Mouse (Mus musculus) midbrain, embryonic 11.5 days (tissue): ENCODE measurements around the gene 4931428L18Rik. TPM values are rescaled to one million over a fixed set of nuclear protein-coding genes. Genes with fewer than 3 reads are reported as not detected.

Source experiments
- ATAC-seq: fragments of 200-750 bp; cut with Nextera tagmentation; 2 replicates; pipeline ENCODE4 v1.8.0; 2017; ENCODE audit warnings: moderate TSS enrichment, moderate library complexity; ENCODE audit not compliant: low FRiP score
- DNase-seq: peaks from one replicate; pipeline ENCODE4 v3.0.0; 2015; ENCODE audit warnings: low spot score; ENCODE audit errors: missing footprints
- H3K27ac ChIP-seq: fragments of 300-500 bp; sonication (generic); 2 replicates; pipeline ENCODE4 v1.5.1; 2014; ENCODE audit warnings: low read depth, low read length
- H3K27me3 ChIP-seq: fragments of 300-500 bp; sonication (generic); 2 replicates; pipeline ENCODE4 v1.6.1; 2014; ENCODE audit warnings: mild to moderate bottlenecking, low read length, moderate library complexity, mixed read lengths; ENCODE audit not compliant: control insufficient read depth, insufficient read depth
- H3K36me3 ChIP-seq: fragments of 300-500 bp; sonication (generic); 2 replicates; pipeline ENCODE4 v1.6.1; 2014; ENCODE audit warnings: mild to moderate bottlenecking, low read length, moderate library complexity, mixed read lengths; ENCODE audit not compliant: control insufficient read depth, insufficient read depth
- H3K4me1 ChIP-seq: fragments of 300-500 bp; sonication (generic); 2 replicates; pipeline ENCODE4 v1.6.1; 2014; ENCODE audit warnings: low read length; ENCODE audit not compliant: control insufficient read depth, insufficient read depth
- H3K4me2 ChIP-seq: fragments of 300-500 bp; sonication (generic); 2 replicates; pipeline ENCODE4 v1.6.1; 2014; ENCODE audit warnings: mild to moderate bottlenecking, moderate library complexity
- H3K4me3 ChIP-seq: fragments of 300-500 bp; sonication (generic); 2 replicates; pipeline ENCODE4 v1.5.1; 2014; ENCODE audit warnings: low read depth, low read length
- H3K9ac ChIP-seq: fragments of 300-500 bp; sonication (generic); 2 replicates; pipeline ENCODE4 v1.6.1; 2014; ENCODE audit warnings: low read length
- H3K9me3 ChIP-seq: fragments of 300-500 bp; sonication (generic); 2 replicates; pipeline ENCODE4 v1.6.1; 2016; ENCODE audit warnings: low read length; ENCODE audit not compliant: control insufficient read depth
- WGBS: fragments of 180-500 bp; shearing (Covaris S2); extraction: QIAGEN DNeasy Blood & Tissue Kit; methylation state at CpG from one replicate; pipeline ENCODE4 v1.1.7; 2014; 5-methylcytosine and 5-hydroxymethylcytosine counted together
- polyA plus RNA-seq: library from polyadenylated mRNA; unstranded; fragments of >200 nt; fragmentation: Nextera tagmentation; extraction: Ambion mirVana; gene quantifications from 2 replicates; pipeline ENCODE4 v1.2.1, GENCODE M21; 2014

Gene 4931428L18Rik
- polyA plus RNA-seq, 1 experiment from 2014 or later: not detected

DNA sequence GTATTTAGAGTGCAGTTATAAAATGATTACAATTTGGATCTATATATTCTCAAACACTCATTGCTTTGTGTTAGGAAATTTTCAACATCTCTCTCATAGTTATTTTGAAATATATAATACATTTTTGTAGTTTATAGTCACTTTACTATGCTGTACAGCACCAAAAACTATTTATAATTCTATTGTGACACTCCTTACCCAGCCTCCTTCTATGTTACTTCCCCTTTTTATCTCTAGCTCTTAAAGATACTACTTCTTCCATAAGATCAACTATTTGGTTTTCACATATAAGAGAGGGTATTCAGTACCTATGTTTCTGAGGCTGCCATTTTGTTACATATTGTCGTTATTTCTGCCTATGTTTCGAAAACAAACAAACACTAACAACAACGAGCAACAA is 114.5 kb downstream of the 4931428L18Rik start:
- Histone ChIP-seq H3K4me3 (no peak overlapping the region), H3K27me3 (no peaks in the 10 kb centered on the region), H3K9me3 (no peaks in the 10 kb centered on the region), H3K4me1 (no peaks in the 10 kb centered on the region), H3K9ac (no peak overlapping the region), H3K36me3 (no peaks in the 10 kb centered on the region), H3K4me2 (no peak overlapping the region), H3K27ac (no peak overlapping the region)
- ATAC-seq (no peak), DNase-seq (no peak)
- 89% methylated on average over 3 of the region's 3 CpGs for WGBS

GRCm38 (mm10) chr1:31102863-31103657 is 119.4 kb downstream of the 4931428L18Rik start:
- no peak overlapping the region for H3K27ac ChIP-seq
- no peaks in the 10 kb centered on the region for H3K9me3 ChIP-seq
- DNase-seq: no peak
- no peaks in the 10 kb centered on the region for H3K27me3 ChIP-seq
- no peak overlapping the region for H3K9ac ChIP-seq
- 86% methylated on average over 12 of the region's 12 CpGs for WGBS
- H3K4me3 ChIP-seq: no peak overlapping the region
- H3K36me3 ChIP-seq: no peaks in the 10 kb centered on the region
- no peak overlapping the region for H3K4me2 ChIP-seq
- ATAC-seq: no peak
- no peaks in the 10 kb centered on the region for H3K4me1 ChIP-seq

- no peaks in the 10 kb centered on the region for H3K27me3 ChIP-seq
These were observed 120.2 kb downstream of the 4931428L18Rik start for GRCm38 (mm10) chr1:31102280-31102679.

GRCm38 (mm10) chr1:31097208-31097607 is 125.3 kb downstream of the 4931428L18Rik start:
- WGBS: 80% methylated on average over 3 of the region's 3 CpGs
- ATAC-seq: no peak

More at GRCm38 (mm10) chr1:31102280-31102679, 120.2 kb downstream of the 4931428L18Rik start:
- Histone ChIP-seq H3K9ac (no peak overlapping the region), H3K4me3 (no peak overlapping the region), H3K9me3 (no peaks in the 10 kb centered on the region), H3K4me1 (no peaks in the 10 kb centered on the region), H3K36me3 (no peaks in the 10 kb centered on the region), H3K4me2 (no peak overlapping the region), H3K27ac (no peak overlapping the region)
- DNase-seq: no peak
- WGBS: 85% methylated on average over 2 of the region's 2 CpGs
- ATAC-seq: no peak

DNA sequence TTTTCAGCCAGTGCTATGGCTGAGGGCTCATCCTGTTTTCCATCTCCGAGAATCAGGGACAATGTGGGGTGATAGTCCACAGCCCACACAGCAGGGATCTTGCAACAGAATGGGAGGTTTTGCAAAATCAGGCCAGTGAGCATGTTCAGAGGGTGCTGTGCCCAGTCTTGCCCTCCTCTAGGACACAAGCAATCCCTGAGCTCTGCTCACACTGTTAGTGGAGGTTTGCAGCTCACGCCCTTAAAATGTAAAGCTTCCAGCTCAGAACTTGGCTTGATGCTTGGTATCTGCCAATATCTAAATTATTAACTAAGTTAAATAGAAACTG is 126.1 kb downstream of the 4931428L18Rik start:
- no peak overlapping the region for H3K27ac ChIP-seq
- WGBS: 41% methylated on average over 2 of the region's 2 CpGs
- H3K36me3 ChIP-seq: no peaks in the 10 kb centered on the region
- no peaks in the 10 kb centered on the region for H3K9me3 ChIP-seq
- H3K27me3 ChIP-seq: no peaks in the 10 kb centered on the region
- no peak for DNase-seq
- H3K4me1 ChIP-seq: no peaks in the 10 kb centered on the region
- no peak overlapping the region for H3K4me2 ChIP-seq
- ATAC-seq: no peak
- H3K4me3 ChIP-seq: no peak overlapping the region
- H3K9ac ChIP-seq: no peak overlapping the region

More at GRCm38 (mm10) chr1:31097208-31097607, 125.3 kb downstream of the 4931428L18Rik start:
- Histone ChIP-seq H3K4me2 (no peak overlapping the region), H3K27me3 (no peaks in the 10 kb centered on the region), H3K27ac (no peak overlapping the region), H3K36me3 (no peaks in the 10 kb centered on the region), H3K4me1 (no peaks in the 10 kb centered on the region), H3K9ac (no peak overlapping the region), H3K4me3 (no peak overlapping the region), H3K9me3 (no peaks in the 10 kb centered on the region)
- DNase-seq: no peak

- H3K36me3 ChIP-seq: no peaks in the 10 kb centered on the region
- no peaks in the 10 kb centered on the region for H3K27me3 ChIP-seq
- H3K9me3 ChIP-seq: no peaks in the 10 kb centered on the region
- no peak overlapping the region for H3K9ac ChIP-seq
- WGBS: 72% methylated on average over 5 of the region's 5 CpGs
- H3K4me1 ChIP-seq: no peaks in the 10 kb centered on the region
- ATAC-seq (no peak), DNase-seq (no peak)
- no peak overlapping the region for H3K4me2 ChIP-seq
- no peak overlapping the region for H3K4me3 ChIP-seq
- H3K27ac ChIP-seq: no peak overlapping the region
These were observed 126.6 kb downstream of the 4931428L18Rik start for GRCm38 (mm10) chr1:31095706-31096465.

DNA sequence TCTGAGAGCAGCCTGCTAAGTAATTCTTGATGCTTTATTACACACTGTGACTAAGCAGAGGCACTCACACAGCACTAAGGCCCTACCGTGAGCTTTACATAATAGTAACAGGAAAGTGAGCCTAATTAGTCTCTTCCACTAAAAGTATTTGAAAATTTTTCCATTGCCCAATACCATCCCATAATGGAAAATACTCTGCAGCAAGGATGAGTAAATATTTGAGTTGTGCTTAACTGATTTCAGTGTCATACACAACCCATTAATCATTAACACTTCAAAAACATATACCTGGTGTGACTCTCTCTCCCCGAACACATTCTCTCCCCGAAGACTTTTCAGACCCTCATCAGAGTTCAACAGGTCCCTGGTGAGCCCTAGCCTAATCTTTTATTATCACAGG is 127.7 kb downstream of the 4931428L18Rik start:
- no peak overlapping the region for H3K4me3 ChIP-seq
- 78% methylated on average over 3 of the region's 3 CpGs for WGBS
- H3K27me3 ChIP-seq: no peaks in the 10 kb centered on the region
- H3K36me3 ChIP-seq: no peaks in the 10 kb centered on the region
- no peak overlapping the region for H3K4me2 ChIP-seq
- H3K9ac ChIP-seq: no peak overlapping the region
- DNase-seq: no peak
- H3K4me1 ChIP-seq: no peaks in the 10 kb centered on the region
- no peak overlapping the region for H3K27ac ChIP-seq
- ATAC-seq: no peak
- H3K9me3 ChIP-seq: no peaks in the 10 kb centered on the region

GRCm38 (mm10) chr1:31093939-31094338 is 128.5 kb downstream of the 4931428L18Rik start:
- Histone ChIP-seq H3K27me3 (no peaks in the 10 kb centered on the region), H3K27ac (no peak overlapping the region), H3K4me3 (no peak overlapping the region), H3K9me3 (no peaks in the 10 kb centered on the region), H3K36me3 (no peaks in the 10 kb centered on the region), H3K4me1 (no peaks in the 10 kb centered on the region), H3K9ac (no peak overlapping the region), H3K4me2 (no peak overlapping the region)
- ATAC-seq (no peak), DNase-seq (no peak)
- 90% methylated on average over 1 of the region's 1 CpGs for whole genome bisulfite sequencing

- no peak overlapping the region for H3K27ac ChIP-seq
- no peak overlapping the region for H3K4me2 ChIP-seq
- ATAC-seq: no peak
- DNase-seq: no peak
- no peak overlapping the region for H3K4me3 ChIP-seq
- no peak overlapping the region for H3K9ac ChIP-seq
- no peaks in the 10 kb centered on the region for H3K27me3 ChIP-seq
- no peaks in the 10 kb centered on the region for H3K4me1 ChIP-seq
- H3K36me3 ChIP-seq: no peaks in the 10 kb centered on the region
- 83% methylated on average over 4 of the region's 4 CpGs for WGBS
- no peaks in the 10 kb centered on the region for H3K9me3 ChIP-seq
These were observed 133.8 kb downstream of the 4931428L18Rik start for GRCm38 (mm10) chr1:31088686-31089085.
